Mouse (Mus musculus): ENCODE data around the gene Pcyt1a. TPM values are rescaled to one million over a fixed set of nuclear protein-coding genes. Genes with fewer than 3 reads are reported as not detected.
"Not testable (repeated sequence)": the region's sequence is repeated elsewhere in the genome, so short reads cannot be mapped to it uniquely, and the experiment has no call there.

Pcyt1a gene
- polyA plus RNA-seq, 1 experiment from 2014 or later, result 48.7 TPM

- peaks cover 6% of the 10 kb centered on the region; the same call in 1 of the 2 replicates for H3K36me3 ChIP-seq (ENCODE audit: control insufficient read depth, insufficient read depth, low read length)
- WGBS, result 85% methylated on average over 2 of the region's 2 CpGs
- H3K4me3 ChIP-seq (ENCODE audit: control insufficient read depth in 1 of 2, insufficient read depth in 1 of 2, low read depth in 1 of 2, low read length in 2 of 2), result no peak overlapping the region
- ATAC-seq (ENCODE audit: insufficient number of reproducible peaks, insufficient read depth, low FRiP score, low read depth), result no peak
- H3K27ac ChIP-seq (replicated peaks in 1 of 2; ENCODE audit: control insufficient read depth in 1 of 2, insufficient read depth in 1 of 2, low read depth in 2 of 2, low read length in 2 of 2), result no peak overlapping the region
- H3K9me3 ChIP-seq (ENCODE audit: control insufficient read depth, low read length), result no peaks in the 10 kb centered on the region
- H3K9ac ChIP-seq (ENCODE audit: low read length), result no peak overlapping the region
- no peaks in the 10 kb centered on the region for H3K27me3 ChIP-seq (ENCODE audit: control insufficient read depth, insufficient read depth, low read length)
- H3K4me2 ChIP-seq (ENCODE audit: low read length), result no peak overlapping the region
- peaks cover 5 to 19% of the 10 kb centered on the region in 2 experiments for H3K4me1 ChIP-seq (ENCODE audit: control insufficient read depth in 2 of 2, insufficient read depth in 2 of 2, low read length in 2 of 2)
Observed at GRCm38 (mm10) chr16:32433138-32433537, 2.4 kb downstream of the Pcyt1a start.

GRCm38 (mm10) chr16:32434066-32434465 lies 3.3 kb downstream of the Pcyt1a start:
- Histone ChIP-seq H3K36me3 (ENCODE audit: control insufficient read depth, insufficient read depth, low read length) (peaks cover 6% of the 10 kb centered on the region; the same call in 1 of the 2 replicates), H3K9ac (ENCODE audit: low read length) (peak overlapping the region; percentile 23; the same call in 1 of the 2 replicates), H3K4me2 (ENCODE audit: low read length) (peak overlapping the region; percentile 33), H3K4me3 (ENCODE audit: control insufficient read depth in 1 of 2, insufficient read depth in 1 of 2, low read depth in 1 of 2, low read length in 2 of 2) (no peak overlapping the region), H3K9me3 (ENCODE audit: control insufficient read depth, low read length) (no peaks in the 10 kb centered on the region), H3K4me1 (ENCODE audit: control insufficient read depth in 2 of 2, insufficient read depth in 2 of 2, low read length in 2 of 2) (peaks cover 5 to 19% of the 10 kb centered on the region in 2 experiments), H3K27ac (replicated peaks in 1 of 2; ENCODE audit: control insufficient read depth in 1 of 2, insufficient read depth in 1 of 2, low read depth in 2 of 2, low read length in 2 of 2) (no peak overlapping the region; a peak in 1 of 4 replicates), H3K27me3 (ENCODE audit: control insufficient read depth, insufficient read depth, low read length) (no peaks in the 10 kb centered on the region)
- no peak for ATAC-seq (ENCODE audit: insufficient number of reproducible peaks, insufficient read depth, low FRiP score, low read depth)
- 25% methylated on average over 6 of the region's 6 CpGs for WGBS

- Histone ChIP-seq H3K4me3 (ENCODE audit: control insufficient read depth in 1 of 2, insufficient read depth in 1 of 2, low read depth in 1 of 2, low read length in 2 of 2) (no peak overlapping the region), H3K27ac (replicated peaks in 1 of 2; ENCODE audit: control insufficient read depth in 1 of 2, insufficient read depth in 1 of 2, low read depth in 2 of 2, low read length in 2 of 2) (no peak overlapping the region), H3K36me3 (ENCODE audit: control insufficient read depth, insufficient read depth, low read length) (peaks cover 6% of the 10 kb centered on the region; the same call in 1 of the 2 replicates)
Observed at GRCm38 (mm10) chr16:32434691-32435090, 4.0 kb downstream of the Pcyt1a start.

GRCm38 (mm10) chr16:32436657-32437056 lies 5.9 kb downstream of the Pcyt1a start:
- H3K27me3 ChIP-seq (ENCODE audit: control insufficient read depth, insufficient read depth, low read length), result no peaks in the 10 kb centered on the region
- H3K36me3 ChIP-seq (ENCODE audit: control insufficient read depth, insufficient read depth, low read length), result peaks cover 12% of the 10 kb centered on the region; the same call in 1 of the 2 replicates
- peaks cover 2 to 10% of the 10 kb centered on the region in 2 experiments; a peak in 3 of 4 replicates for H3K4me1 ChIP-seq (ENCODE audit: control insufficient read depth in 2 of 2, insufficient read depth in 2 of 2, low read length in 2 of 2)
- no peak overlapping the region for H3K9ac ChIP-seq (ENCODE audit: low read length)
- H3K27ac ChIP-seq (replicated peaks in 1 of 2; ENCODE audit: control insufficient read depth in 1 of 2, insufficient read depth in 1 of 2, low read depth in 2 of 2, low read length in 2 of 2), result no peak overlapping the region
- H3K9me3 ChIP-seq (ENCODE audit: control insufficient read depth, low read length), result no peaks in the 10 kb centered on the region
- H3K4me3 ChIP-seq (ENCODE audit: control insufficient read depth in 1 of 2, insufficient read depth in 1 of 2, low read depth in 1 of 2, low read length in 2 of 2), result no peak overlapping the region
- WGBS, result 50% methylated on average over 1 of the region's 1 CpGs
- no peak overlapping the region for H3K4me2 ChIP-seq (ENCODE audit: low read length)
- ATAC-seq (ENCODE audit: insufficient number of reproducible peaks, insufficient read depth, low FRiP score, low read depth), result no peak

More at GRCm38 (mm10) chr16:32434691-32435090, 4.0 kb downstream of the Pcyt1a start:
- H3K4me2 ChIP-seq (ENCODE audit: low read length), result no peak overlapping the region
- ATAC-seq (ENCODE audit: insufficient number of reproducible peaks, insufficient read depth, low FRiP score, low read depth), result no peak
- no peaks in the 10 kb centered on the region for H3K27me3 ChIP-seq (ENCODE audit: control insufficient read depth, insufficient read depth, low read length)
- H3K4me1 ChIP-seq (ENCODE audit: control insufficient read depth in 2 of 2, insufficient read depth in 2 of 2, low read length in 2 of 2), result peaks cover 5 to 16% of the 10 kb centered on the region in 2 experiments
- no peaks in the 10 kb centered on the region for H3K9me3 ChIP-seq (ENCODE audit: control insufficient read depth, low read length)
- no peak overlapping the region for H3K9ac ChIP-seq (ENCODE audit: low read length)

GRCm38 (mm10) chr16:32437266-32437665 lies 6.5 kb downstream of the Pcyt1a start:
- no peaks in the 10 kb centered on the region for H3K27me3 ChIP-seq (ENCODE audit: control insufficient read depth, insufficient read depth, low read length)
- no peak overlapping the region for H3K4me2 ChIP-seq (ENCODE audit: low read length)
- H3K4me1 ChIP-seq (ENCODE audit: control insufficient read depth in 2 of 2, insufficient read depth in 2 of 2, low read length in 2 of 2), result peaks cover 0 to 5% of the 10 kb centered on the region in 2 experiments; a peak in 1 of 4 replicates
- peaks cover 12% of the 10 kb centered on the region; the same call in 1 of the 2 replicates for H3K36me3 ChIP-seq (ENCODE audit: control insufficient read depth, insufficient read depth, low read length)
- no peak overlapping the region for H3K4me3 ChIP-seq (ENCODE audit: control insufficient read depth in 1 of 2, insufficient read depth in 1 of 2, low read depth in 1 of 2, low read length in 2 of 2)
- no peak for ATAC-seq (ENCODE audit: insufficient number of reproducible peaks, insufficient read depth, low FRiP score, low read depth)
- 83% methylated on average over 1 of the region's 1 CpGs for WGBS
- H3K9me3 ChIP-seq (ENCODE audit: control insufficient read depth, low read length), result no peaks in the 10 kb centered on the region
- H3K27ac ChIP-seq (replicated peaks in 1 of 2; ENCODE audit: control insufficient read depth in 1 of 2, insufficient read depth in 1 of 2, low read depth in 2 of 2, low read length in 2 of 2), result no peak overlapping the region
- H3K9ac ChIP-seq (ENCODE audit: low read length), result no peak overlapping the region

- no peak overlapping the region for H3K9ac ChIP-seq (ENCODE audit: low read length)
- ATAC-seq (ENCODE audit: insufficient number of reproducible peaks, insufficient read depth, low FRiP score, low read depth), result no peak
- no peak overlapping the region for H3K4me3 ChIP-seq (ENCODE audit: control insufficient read depth in 1 of 2, insufficient read depth in 1 of 2, low read depth in 1 of 2, low read length in 2 of 2)
- H3K27ac ChIP-seq (replicated peaks in 1 of 2; ENCODE audit: control insufficient read depth in 1 of 2, insufficient read depth in 1 of 2, low read depth in 2 of 2, low read length in 2 of 2), result no peak overlapping the region
- H3K27me3 ChIP-seq (ENCODE audit: control insufficient read depth, insufficient read depth, low read length), result no peaks in the 10 kb centered on the region
- no peak overlapping the region for H3K4me2 ChIP-seq (ENCODE audit: low read length)
- peaks cover 12% of the 10 kb centered on the region; the same call in 1 of the 2 replicates for H3K36me3 ChIP-seq (ENCODE audit: control insufficient read depth, insufficient read depth, low read length)
- H3K4me1 ChIP-seq (ENCODE audit: control insufficient read depth in 2 of 2, insufficient read depth in 2 of 2, low read length in 2 of 2), result peaks cover 0 to 3% of the 10 kb centered on the region in 2 experiments; a peak in 1 of 4 replicates
- H3K9me3 ChIP-seq (ENCODE audit: control insufficient read depth, low read length), result no peaks in the 10 kb centered on the region
- 84% methylated on average over 3 of the region's 3 CpGs for WGBS
Observed at GRCm38 (mm10) chr16:32441432-32441831, 10.7 kb downstream of the Pcyt1a start.

GRCm38 (mm10) chr16:32444615-32445014 lies 13.9 kb downstream of the Pcyt1a start:
- not testable (repeated sequence) for H3K9me3 ChIP-seq (ENCODE audit: control insufficient read depth, low read length); H3K4me1 ChIP-seq (ENCODE audit: control insufficient read depth in 2 of 2, insufficient read depth in 2 of 2, low read length in 2 of 2); H3K4me2 ChIP-seq (ENCODE audit: low read length); H3K4me3 ChIP-seq (ENCODE audit: control insufficient read depth in 1 of 2, insufficient read depth in 1 of 2, low read depth in 1 of 2, low read length in 2 of 2); ATAC-seq (ENCODE audit: insufficient number of reproducible peaks, insufficient read depth, low FRiP score, low read depth); H3K27me3 ChIP-seq (ENCODE audit: control insufficient read depth, insufficient read depth, low read length); H3K36me3 ChIP-seq (ENCODE audit: control insufficient read depth, insufficient read depth, low read length); H3K27ac ChIP-seq (replicated peaks in 1 of 2; ENCODE audit: control insufficient read depth in 1 of 2, insufficient read depth in 1 of 2, low read depth in 2 of 2, low read length in 2 of 2); H3K9ac ChIP-seq (ENCODE audit: low read length)
- 71% methylated on average over 3 of the region's 3 CpGs for WGBS

DNA sequence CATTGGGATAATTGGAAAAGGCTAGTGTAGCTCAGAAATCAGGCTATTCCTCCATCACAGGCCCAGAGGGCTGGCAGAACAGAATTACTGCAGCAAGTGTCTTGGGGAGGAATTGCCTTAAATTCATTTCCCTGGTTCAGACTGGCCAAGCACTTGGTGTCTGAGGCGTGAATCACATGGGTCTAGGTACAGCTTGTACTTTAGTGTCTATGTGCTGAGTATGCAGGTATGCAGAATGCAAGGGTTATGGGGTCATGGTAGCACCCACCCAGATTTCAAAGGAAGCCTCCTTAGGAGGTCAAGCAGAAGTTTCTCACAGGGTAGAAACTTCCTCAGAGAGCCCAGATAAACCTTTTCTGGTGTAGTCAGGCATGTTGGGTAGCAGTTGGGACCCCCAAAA lies 14.8 kb downstream of the Pcyt1a start:
- ATAC-seq (ENCODE audit: insufficient number of reproducible peaks, insufficient read depth, low FRiP score, low read depth), result no peak
- Histone ChIP-seq H3K4me2 (ENCODE audit: low read length) (no peak overlapping the region), H3K9me3 (ENCODE audit: control insufficient read depth, low read length) (no peaks in the 10 kb centered on the region), H3K27me3 (ENCODE audit: control insufficient read depth, insufficient read depth, low read length) (no peaks in the 10 kb centered on the region), H3K27ac (replicated peaks in 1 of 2; ENCODE audit: control insufficient read depth in 1 of 2, insufficient read depth in 1 of 2, low read depth in 2 of 2, low read length in 2 of 2) (no peak overlapping the region), H3K4me1 (ENCODE audit: control insufficient read depth in 2 of 2, insufficient read depth in 2 of 2, low read length in 2 of 2) (peaks cover 0 to 9% of the 10 kb centered on the region in 2 experiments; a peak in 1 of 4 replicates), H3K4me3 (ENCODE audit: control insufficient read depth in 1 of 2, insufficient read depth in 1 of 2, low read depth in 1 of 2, low read length in 2 of 2) (no peak overlapping the region), H3K9ac (ENCODE audit: low read length) (no peak overlapping the region), H3K36me3 (ENCODE audit: control insufficient read depth, insufficient read depth, low read length) (0 out of 2 replicates have a peak, but pooled peaks cover under 1% of the 10 kb centered on the region)
- WGBS, result 96% methylated on average over 1 of the region's 1 CpGs
